Comparison of ENCODE assay signal across 8 mouse cellular contexts in genomic region chr2:75763252-75763651, GRCm38 (mm10). TPM values are rescaled to one million over a fixed set of nuclear protein-coding genes. Genes with fewer than 3 reads are reported as not detected.
DNase-seq lines count a peak whose midpoint lies in the region; ATAC-seq lines count a peak whose summit lies in the region.

No protein-coding gene starts in this region.

- no peak overlapping the region for H3K4me3 ChIP-seq in heart, embryonic 16.5 days (ENCODE audit: low read length)
- no peak overlapping the region for H3K4me3 ChIP-seq in liver, embryonic 16.5 days (ENCODE audit: low read depth, low read length)
- no peak overlapping the region for H3K4me3 ChIP-seq in stomach, embryonic 16.5 days (replicated peaks; ENCODE audit: low read length)

- peak overlapping the region; percentile 6; the same call in 1 of the 2 replicates for H3K27ac ChIP-seq in heart, embryonic 16.5 days (ENCODE audit: low read length)
- H3K27ac ChIP-seq in liver, embryonic 16.5 days (ENCODE audit: low read length), result no peak overlapping the region
- no peak overlapping the region for H3K27ac ChIP-seq in stomach, embryonic 16.5 days (ENCODE audit: low read length)

- peak; percentile 6 for DNase-seq in ovary, adult 18-20 months (ENCODE audit: low spot score)
- DNase-seq in ovary, postnatal 14 days (ENCODE audit: low spot score), result no peak
- no peak for DNase-seq in ovary, postnatal 36 days (ENCODE audit: low spot score)
- no peak for DNase-seq in gastrocnemius, postnatal 4 days (ENCODE audit: low spot score in 2 of 2)

- H3K4me2 ChIP-seq in heart, embryonic 16.5 days (ENCODE audit: low read depth, low read length), result no peak overlapping the region
- no peak overlapping the region for H3K4me2 ChIP-seq in liver, embryonic 16.5 days (ENCODE audit: low read depth, low read length)
- H3K4me2 ChIP-seq in stomach, embryonic 16.5 days (ENCODE audit: low read depth, low read length), result no peak overlapping the region

- no peak overlapping the region for H3K9ac ChIP-seq in heart, embryonic 16.5 days (ENCODE audit: low read length)
- no peak overlapping the region for H3K9ac ChIP-seq in liver, embryonic 16.5 days (ENCODE audit: low read depth, low read length)
- H3K9ac ChIP-seq in stomach, embryonic 16.5 days (ENCODE audit: low read length), result no peak overlapping the region

- H3K4me1 ChIP-seq in heart, embryonic 16.5 days (ENCODE audit: control insufficient read depth, insufficient read depth, low read length), result peaks cover 8% of the 10 kb centered on the region; the same call in 1 of the 2 replicates
- H3K4me1 ChIP-seq in liver, embryonic 16.5 days (ENCODE audit: control insufficient read depth, low read depth, low read length), result peaks cover 20% of the 10 kb centered on the region
- peaks cover 12% of the 10 kb centered on the region for H3K4me1 ChIP-seq in stomach, embryonic 16.5 days (ENCODE audit: control insufficient read depth, insufficient read depth, low read length)

- 31% methylated on average over 3 of the region's 3 CpGs for WGBS in heart, embryonic 16.5 days
- WGBS in liver, embryonic 16.5 days (ENCODE audit: insufficient replicate concordance), result 5% methylated on average over 3 of the region's 3 CpGs
- WGBS in stomach, embryonic 16.5 days, result 55% methylated on average over 3 of the region's 3 CpGs

- no peaks in the 10 kb centered on the region for H3K9me3 ChIP-seq in heart, embryonic 16.5 days (replicated peaks; ENCODE audit: control insufficient read depth, low read length)
- H3K9me3 ChIP-seq in liver, embryonic 16.5 days (replicated peaks; ENCODE audit: control insufficient read depth, low read length), result no peaks in the 10 kb centered on the region
- H3K9me3 ChIP-seq in stomach, embryonic 16.5 days (replicated peaks; ENCODE audit: control insufficient read depth, low read length), result no peaks in the 10 kb centered on the region

- ATAC-seq in heart, embryonic 16.5 days (replicated peaks; ENCODE audit: extremely low read depth, insufficient read depth, low FRiP score), result peak; percentile 77
- ATAC-seq in liver, embryonic 16.5 days (ENCODE audit: low read depth), result peak; percentile 63
- ATAC-seq in stomach, embryonic 16.5 days (ENCODE audit: insufficient read depth, low FRiP score), result peak; percentile 57; the same call in 1 of the 2 replicates
- ATAC-seq in cerebellum, adult (ENCODE audit: insufficient number of reproducible peaks, low FRiP score, low TSS enrichment), result no peak

- H3K27me3 ChIP-seq in heart, embryonic 16.5 days (ENCODE audit: control insufficient read depth, insufficient read depth, low read length), result no peaks in the 10 kb centered on the region
- no peaks in the 10 kb centered on the region for H3K27me3 ChIP-seq in liver, embryonic 16.5 days (ENCODE audit: control insufficient read depth, insufficient read depth, low read depth, low read length)
- H3K27me3 ChIP-seq in stomach, embryonic 16.5 days (ENCODE audit: control insufficient read depth, insufficient read depth, low read length), result no peaks in the 10 kb centered on the region

- no peaks in the 10 kb centered on the region for H3K36me3 ChIP-seq in heart, embryonic 16.5 days (ENCODE audit: control insufficient read depth, insufficient read depth)
- no peaks in the 10 kb centered on the region for H3K36me3 ChIP-seq in liver, embryonic 16.5 days (ENCODE audit: control insufficient read depth, insufficient read depth)
- H3K36me3 ChIP-seq in stomach, embryonic 16.5 days (ENCODE audit: control insufficient read depth, insufficient read depth, low read length), result no peaks in the 10 kb centered on the region

RNA-seq across cellular contexts. Expression of gene Nfe2l2, which starts 58.8 kb away (rescaled TPM):
- polyA plus RNA-seq in heart, embryonic 16.5 days (2015; fragmentation: Nextera tagmentation; extraction: Ambion mirVana), result 58.3 and 61.3 TPM in 2 replicates
- polyA plus RNA-seq in liver, embryonic 16.5 days (2015; fragmentation: Nextera tagmentation; extraction: Ambion mirVana), result 41.3 and 41.4 TPM in 2 replicates
- polyA plus RNA-seq in stomach, embryonic 16.5 days (2015; fragmentation: Nextera tagmentation; extraction: Ambion mirVana), result 128 and 142 TPM in 2 replicates
- 10 to 100 TPM; 38.1 to 42.1 TPM for total RNA-seq in gastrocnemius, postnatal 4 days (2021)
